ENCODE assay signal across 20 mouse cellular contexts in genomic region chr1:82726482-82726881, GRCm38 (mm10). TPM values are rescaled to one million over a fixed set of nuclear protein-coding genes. Genes with fewer than 3 reads are reported as not detected.
DNase-seq lines count a peak whose midpoint lies in the region; ATAC-seq and TF ChIP-seq lines count a peak whose summit lies in the region.
"Had no signal": no experiment of that assay in that cellular context is flagged by ENCODE, and none has a peak within 500 bp of the region (broad histone marks: within the 10 kb centered on the region; RNA-seq: fewer than 3 reads in every experiment).

No protein-coding gene starts in this region.

- DNase-seq in forebrain, embryonic 14.5 days (ENCODE audit: low spot score): no peak
- no peak for DNase-seq in forebrain, embryonic 11.5 days (ENCODE audit: low spot score)
- no peak for DNase-seq in limb, embryonic 10.5 days (ENCODE audit: low spot score)
- peak; percentile 39 for DNase-seq in c-Kit-negative CD71-positive TER-119-positive erythroid progenitor cells, embryonic 14.5 days (ENCODE audit: low read depth, low spot score)
- no peak for DNase-seq in kidney, adult 2 months
- DNase-seq in right cerebral cortex, adult 2 months (ENCODE audit: low spot score in 2 of 2): no peak
- DNase-seq: adrenal gland, postnatal 10 days; cerebellum, adult 2 months; gastrocnemius, postnatal 10 days; heart, adult 18-20 months; heart, postnatal 4 days; kidney, adult 8-10 months; lung, adult 2 months; thymus, postnatal 36 days had no signal

- H3K4me1 ChIP-seq in forebrain, embryonic 14.5 days (ENCODE audit: control insufficient read depth, insufficient read depth, low read length): peaks cover 12% of the 10 kb centered on the region
- 0 out of 2 replicates have a peak, but pooled peaks cover 3% of the 10 kb centered on the region for H3K4me1 ChIP-seq in forebrain, embryonic 11.5 days (replicated peaks; ENCODE audit: control insufficient read depth, insufficient read depth, low read length)
- peaks cover 9% of the 10 kb centered on the region for H3K4me1 ChIP-seq in limb, embryonic 13.5 days
- H3K4me1 ChIP-seq in limb, embryonic 10.5 days: peaks cover 9% of the 10 kb centered on the region
- H3K4me1 ChIP-seq in liver, embryonic 15.5 days (replicated peaks): peaks cover 18% of the 10 kb centered on the region
- peaks cover 3% of the 10 kb centered on the region; the same call in 1 of the 2 replicates for H3K4me1 ChIP-seq in kidney, adult 2 months (ENCODE audit: control insufficient read depth, insufficient read depth, low read length)

- H3K9ac ChIP-seq in forebrain, embryonic 14.5 days (ENCODE audit: low read length): no peak overlapping the region
- no peak overlapping the region for H3K9ac ChIP-seq in forebrain, embryonic 11.5 days (ENCODE audit: low read length)
- H3K9ac ChIP-seq in limb, embryonic 13.5 days: no peak overlapping the region
- peak overlapping the region; percentile 97; the same call in 1 of the 2 replicates for H3K9ac ChIP-seq in liver, embryonic 15.5 days
- H3K9ac ChIP-seq: neural tube, embryonic 12.5 days had no signal

- peaks cover 32% of the 10 kb centered on the region for H3K36me3 ChIP-seq in forebrain, embryonic 14.5 days (ENCODE audit: control insufficient read depth, insufficient read depth, low read length)
- no peaks in the 10 kb centered on the region for H3K36me3 ChIP-seq in forebrain, embryonic 11.5 days (ENCODE audit: control insufficient read depth, insufficient read depth, low read length)
- peaks cover 25% of the 10 kb centered on the region for H3K36me3 ChIP-seq in limb, embryonic 13.5 days
- peaks cover 36% of the 10 kb centered on the region for H3K36me3 ChIP-seq in limb, embryonic 10.5 days
- peaks cover 37% of the 10 kb centered on the region for H3K36me3 ChIP-seq in liver, embryonic 15.5 days (replicated peaks)
- peaks cover 3% of the 10 kb centered on the region; the same call in 1 of the 2 replicates for H3K36me3 ChIP-seq in kidney, adult 2 months (ENCODE audit: control insufficient read depth, insufficient read depth, low read length)

- 94% methylated on average over 5 of the region's 5 CpGs for WGBS in forebrain, embryonic 14.5 days
- 93% methylated on average over 5 of the region's 5 CpGs for WGBS in forebrain, embryonic 11.5 days
- WGBS in limb, embryonic 13.5 days: 89% methylated on average over 5 of the region's 5 CpGs
- WGBS in limb, embryonic 10.5 days: 96% methylated on average over 5 of the region's 5 CpGs
- 29% methylated on average over 5 of the region's 5 CpGs for WGBS in liver, embryonic 15.5 days (ENCODE audit: insufficient replicate concordance)
- 88% methylated on average over 5 of the region's 5 CpGs for WGBS in kidney, adult 2 months

- no peaks in the 10 kb centered on the region for H3K9me3 ChIP-seq in forebrain, embryonic 14.5 days (replicated peaks; ENCODE audit: control insufficient read depth, low read length)
- H3K9me3 ChIP-seq in forebrain, embryonic 11.5 days (ENCODE audit: control insufficient read depth, low read length): no peaks in the 10 kb centered on the region
- H3K9me3 ChIP-seq in limb, embryonic 13.5 days: no peaks in the 10 kb centered on the region
- no peaks in the 10 kb centered on the region for H3K9me3 ChIP-seq in limb, embryonic 10.5 days (replicated peaks)
- H3K9me3 ChIP-seq in liver, embryonic 15.5 days (replicated peaks): no peaks in the 10 kb centered on the region
- H3K9me3 ChIP-seq: embryonic facial prominence, embryonic 10.5 days; neural tube, embryonic 12.5 days had no signal

- H3K4me2 ChIP-seq in forebrain, embryonic 14.5 days (ENCODE audit: low read length): no peak overlapping the region
- H3K4me2 ChIP-seq in forebrain, embryonic 11.5 days (ENCODE audit: low read depth, low read length, severe bottlenecking): no peak overlapping the region
- H3K4me2 ChIP-seq in limb, embryonic 13.5 days (replicated peaks): peak overlapping the region; percentile 95; the same call in 1 of the 2 replicates
- peak overlapping the region; percentile 73 for H3K4me2 ChIP-seq in liver, embryonic 15.5 days

- no peak for TF ChIP-seq CTCF in kidney, adult 2 months (conservative IDR thresholded peaks at IDR 0.05; ENCODE audit: insufficient read depth, insufficient read length, low read depth, low read length)

- no peak overlapping the region for H3K27ac ChIP-seq in forebrain, embryonic 14.5 days (ENCODE audit: low read depth, low read length)
- no peak overlapping the region for H3K27ac ChIP-seq in forebrain, embryonic 11.5 days (ENCODE audit: low read depth, low read length)
- H3K27ac ChIP-seq in limb, embryonic 13.5 days: no peak overlapping the region
- H3K27ac ChIP-seq in limb, embryonic 10.5 days: no peak overlapping the region
- peak overlapping the region; percentile 94 for H3K27ac ChIP-seq in liver, embryonic 15.5 days (replicated peaks)
- no peak overlapping the region for H3K27ac ChIP-seq in kidney, adult 2 months (ENCODE audit: insufficient read depth, low read depth, low read length)
- H3K27ac ChIP-seq: embryonic facial prominence, embryonic 10.5 days; neural tube, embryonic 12.5 days had no signal

- no peaks in the 10 kb centered on the region; the same call in 1 of the 2 replicates for H3K27me3 ChIP-seq in forebrain, embryonic 14.5 days (replicated peaks; ENCODE audit: control insufficient read depth, insufficient read depth, low read length)
- H3K27me3 ChIP-seq in forebrain, embryonic 11.5 days (ENCODE audit: control insufficient read depth, insufficient read depth, low read length): peaks cover 2% of the 10 kb centered on the region; the same call in 1 of the 2 replicates
- H3K27me3 ChIP-seq in limb, embryonic 13.5 days: peaks cover 12% of the 10 kb centered on the region; the same call in 1 of the 2 replicates
- 0 out of 2 replicates have a peak, but pooled peaks cover 4% of the 10 kb centered on the region for H3K27me3 ChIP-seq in limb, embryonic 10.5 days (ENCODE audit: low read depth, poor library complexity, severe bottlenecking)
- H3K27me3 ChIP-seq in liver, embryonic 15.5 days: peaks cover 7% of the 10 kb centered on the region; the same call in 1 of the 2 replicates
- H3K27me3 ChIP-seq in kidney, adult 2 months (replicated peaks; ENCODE audit: control insufficient read depth, insufficient read depth, low read length): no peaks in the 10 kb centered on the region

- H3K4me3 ChIP-seq in forebrain, embryonic 14.5 days (ENCODE audit: low read depth, low read length): 0 out of 2 replicates have a peak overlapping the region, but pooled peaks have one; percentile 61
- H3K4me3 ChIP-seq in forebrain, embryonic 11.5 days (ENCODE audit: low read depth, low read length): no peak overlapping the region
- H3K4me3 ChIP-seq in limb, embryonic 13.5 days: no peak overlapping the region
- H3K4me3 ChIP-seq in limb, embryonic 10.5 days: no peak overlapping the region
- H3K4me3 ChIP-seq in liver, embryonic 15.5 days (replicated peaks): peak overlapping the region; percentile 86
- no peak overlapping the region for H3K4me3 ChIP-seq in kidney, adult 2 months (ENCODE audit: insufficient read depth, low read depth, low read length)
- H3K4me3 ChIP-seq: neural tube, embryonic 12.5 days had no signal

- no peak for ATAC-seq in forebrain, embryonic 14.5 days
- ATAC-seq in forebrain, embryonic 11.5 days (replicated peaks; ENCODE audit: low FRiP score): no peak
- ATAC-seq in limb, embryonic 13.5 days (ENCODE audit: low FRiP score, low read depth): no peak
- no peak for ATAC-seq in liver, embryonic 15.5 days (ENCODE audit: insufficient read depth)

- TF ChIP-seq POLR2A in kidney, adult 2 months (IDR thresholded peaks at IDR 0.05; ENCODE audit: low read depth, low read length): no peak

RNA-seq across cellular contexts. Expression of gene Mff, which starts 1.8 kb away (rescaled TPM):
- 462 and 492 TPM in 2 replicates for polyA plus RNA-seq in forebrain, embryonic 14.5 days (2014; fragmentation: Nextera tagmentation; extraction: Ambion mirVana)
- polyA plus RNA-seq in forebrain, embryonic 11.5 days (2014; fragmentation: Nextera tagmentation; extraction: Ambion mirVana): 268 and 290 TPM in 2 replicates
- polyA plus RNA-seq in limb, embryonic 13.5 days (2015; fragmentation: Nextera tagmentation; extraction: Ambion mirVana): 220 and 230 TPM in 2 replicates
- 182 and 216 TPM in 2 replicates for polyA plus RNA-seq in limb, embryonic 10.5 days (2016; fragmentation: Nextera tagmentation; extraction: Ambion mirVana)
- polyA plus RNA-seq in liver, embryonic 15.5 days (2015; fragmentation: Nextera tagmentation; extraction: Ambion mirVana): 153 and 171 TPM in 2 replicates
- 59.7 and 68.4 TPM in 2 replicates for polyA plus RNA-seq in kidney, adult 2 months (2012; rRNA removed)

RNA-seq across cellular contexts. Expression of gene Tm4sf20, which starts 41.8 kb away (rescaled TPM):
- not detected in 2 replicates for polyA plus RNA-seq in forebrain, embryonic 14.5 days (2014; fragmentation: Nextera tagmentation; extraction: Ambion mirVana)
- 0.23 TPM in 1 of 2 replicates, not detected in the other for polyA plus RNA-seq in forebrain, embryonic 11.5 days (2014; fragmentation: Nextera tagmentation; extraction: Ambion mirVana)
- polyA plus RNA-seq in limb, embryonic 13.5 days (2015; fragmentation: Nextera tagmentation; extraction: Ambion mirVana): 0.20 and 0.23 TPM in 2 replicates
- polyA plus RNA-seq in limb, embryonic 10.5 days (2016; fragmentation: Nextera tagmentation; extraction: Ambion mirVana): 0.25 TPM in 1 of 2 replicates, not detected in the other
- polyA plus RNA-seq in liver, embryonic 15.5 days (2015; fragmentation: Nextera tagmentation; extraction: Ambion mirVana): 0.07 and 0.10 TPM in 2 replicates
- not detected in 2 replicates for polyA plus RNA-seq in kidney, adult 2 months (2012; rRNA removed)
- polyA plus RNA-seq: brain, embryonic 14.5 days; cerebellum, adult 2 months; frontal cortex, adult 2 months; lung, adult 2 months had no signal

RNA-seq across cellular contexts. Expression of gene Gm47791, which starts 44.6 kb away (rescaled TPM):
- polyA plus RNA-seq in forebrain, embryonic 14.5 days (2014; fragmentation: Nextera tagmentation; extraction: Ambion mirVana): not detected in 2 replicates
- not detected in 2 replicates for polyA plus RNA-seq in forebrain, embryonic 11.5 days (2014; fragmentation: Nextera tagmentation; extraction: Ambion mirVana)
- polyA plus RNA-seq in limb, embryonic 13.5 days (2015; fragmentation: Nextera tagmentation; extraction: Ambion mirVana): not detected in 2 replicates
- not detected in 2 replicates for polyA plus RNA-seq in limb, embryonic 10.5 days (2016; fragmentation: Nextera tagmentation; extraction: Ambion mirVana)
- polyA plus RNA-seq in liver, embryonic 15.5 days (2015; fragmentation: Nextera tagmentation; extraction: Ambion mirVana): not detected in 2 replicates
- not detected in 2 replicates for polyA plus RNA-seq in kidney, adult 2 months (2012; rRNA removed)
- polyA plus RNA-seq: brain, embryonic 14.5 days; cerebellum, adult 2 months; embryonic facial prominence, embryonic 10.5 days; frontal cortex, adult 2 months; lung, adult 2 months; neural tube, embryonic 12.5 days had no signal

Comparison
In these comparisons a context has a peak if more than half of its experiments do, and no peak if none do; other contexts are left out.
1. H3K4me3 ChIP-seq: peak in forebrain, embryonic 14.5 days (single experiment) and liver, embryonic 15.5 days (single experiment); none in forebrain, embryonic 11.5 days (single experiment), limb, embryonic 13.5 days (single experiment), limb, embryonic 10.5 days (single experiment) and kidney, adult 2 months (single experiment).
2. H3K4me2 ChIP-seq: peak in limb, embryonic 13.5 days (single experiment) and liver, embryonic 15.5 days (single experiment); none in forebrain, embryonic 14.5 days (single experiment) and forebrain, embryonic 11.5 days (single experiment).